Mouse (Mus musculus) R1 (cell line): ENCODE measurements at regions not wholly inside any gene's neighbourhood (a gene's known extent, or its start where the extent isn't known, plus 50 kb on each side); places are given as distances from the start of the nearest gene placed in this dataset.
"Not testable (repeated sequence)": the region's sequence is repeated elsewhere in the genome, so short reads cannot be mapped to it uniquely, and the experiment has no call there.

ENCODE experiments used
- DNase-seq: peaks from one replicate; pipeline ENCODE4 v3.0.0-alpha.2; 2018; ENCODE audit warnings: low read depth, low spot score

- peak; percentile 25 for DNase-seq
Measured at GRCm38 (mm10) chr5:96898120-96898672, 99.3 kb upstream of the Bmp2k start.

- DNase-seq: no peak
Measured at GRCm38 (mm10) chr5:96898695-96899094, 98.8 kb upstream of the Bmp2k start.

- no peak for DNase-seq
Measured at GRCm38 (mm10) chr5:96905572-96906271, 91.8 kb upstream of the Bmp2k start.

- not testable (repeated sequence) for DNase-seq
Measured at GRCm38 (mm10) chr5:96908371-96908770, 89.1 kb upstream of the Bmp2k start.

GRCm38 (mm10) chr5:96909218-96909617 is 88.3 kb upstream of the Bmp2k start:
- no peak for DNase-seq

- DNase-seq: no peak
Measured at GRCm38 (mm10) chr5:96911550-96912253, 85.8 kb upstream of the Bmp2k start.

DNA sequence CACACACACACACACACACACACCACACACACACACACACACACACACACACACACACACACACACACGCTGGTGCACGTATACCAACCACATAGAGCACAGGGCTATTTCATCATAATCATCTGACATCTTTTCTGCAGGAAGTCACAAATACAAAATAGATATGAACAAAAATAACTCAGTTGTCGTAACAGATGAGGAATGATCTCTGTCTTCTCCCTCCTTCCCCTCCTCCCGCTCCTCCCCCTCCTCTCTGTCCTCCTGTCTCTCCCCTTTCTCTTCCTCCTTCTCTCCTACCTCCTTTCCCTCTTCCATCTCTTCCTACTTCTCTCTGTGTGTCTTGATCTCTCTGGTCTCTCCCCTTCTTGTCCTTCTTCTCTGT is 85.2 kb upstream of the Bmp2k start:
- no peak for DNase-seq

- no peak for DNase-seq
Measured at GRCm38 (mm10) chr5:96912781-96913180, 84.7 kb upstream of the Bmp2k start.

GRCm38 (mm10) chr5:96913711-96914110 is 83.8 kb upstream of the Bmp2k start:
- DNase-seq: no peak

DNA sequence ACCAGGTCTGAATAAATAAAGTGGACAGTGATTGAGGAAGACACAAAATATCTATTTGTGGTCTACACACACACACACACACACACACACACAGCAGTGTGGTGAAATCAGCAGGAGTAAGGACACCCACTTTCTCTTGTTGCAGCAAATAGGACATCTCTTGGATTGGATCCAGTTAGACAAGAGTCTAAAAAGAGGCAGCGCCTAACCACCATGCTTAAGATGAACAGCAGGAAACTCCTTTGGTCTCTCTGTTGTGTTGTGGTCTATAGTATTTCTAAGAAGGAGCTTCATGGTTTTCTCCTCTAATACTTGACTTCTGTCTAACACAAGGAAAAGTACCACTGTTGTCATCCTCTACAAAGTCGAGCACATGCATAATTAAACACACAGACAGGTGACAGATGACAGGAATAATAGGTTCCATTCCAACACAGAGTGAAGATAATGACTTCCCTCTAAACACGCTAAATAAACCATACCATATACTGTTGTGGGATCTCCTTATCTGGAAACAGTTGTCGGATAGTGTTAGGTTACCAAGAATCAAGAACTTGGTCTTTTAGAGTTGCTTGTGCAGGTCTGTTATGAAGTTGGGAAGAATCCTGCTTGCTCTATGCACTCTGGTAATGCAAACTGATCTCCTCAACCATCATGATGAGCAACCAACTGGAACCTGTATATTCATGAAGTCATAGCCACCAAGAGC is 82.6 kb upstream of the Bmp2k start:
- no peak for DNase-seq

DNA sequence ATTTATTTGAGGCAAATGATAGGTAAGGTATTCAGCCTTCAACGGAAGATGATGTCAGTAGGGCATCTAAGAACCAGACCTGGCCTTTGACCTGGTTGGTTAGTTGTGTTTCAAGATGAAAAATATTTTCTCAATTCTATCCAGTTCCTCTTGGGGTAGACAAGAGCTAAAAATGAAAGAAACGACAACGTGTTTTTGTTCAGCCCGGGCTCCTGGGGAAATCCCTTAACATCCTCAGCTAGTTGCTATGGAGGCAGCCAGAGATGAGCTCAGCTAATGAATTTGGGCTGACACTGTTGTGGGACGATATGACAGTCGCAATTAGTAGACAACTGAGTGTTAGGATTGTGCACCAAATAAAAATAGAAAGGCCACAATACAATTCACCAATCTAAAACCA is 80.6 kb upstream of the Bmp2k start:
- no peak for DNase-seq

- no peak for DNase-seq
Measured at GRCm38 (mm10) chr5:96917596-96918258, 79.8 kb upstream of the Bmp2k start.

DNA sequence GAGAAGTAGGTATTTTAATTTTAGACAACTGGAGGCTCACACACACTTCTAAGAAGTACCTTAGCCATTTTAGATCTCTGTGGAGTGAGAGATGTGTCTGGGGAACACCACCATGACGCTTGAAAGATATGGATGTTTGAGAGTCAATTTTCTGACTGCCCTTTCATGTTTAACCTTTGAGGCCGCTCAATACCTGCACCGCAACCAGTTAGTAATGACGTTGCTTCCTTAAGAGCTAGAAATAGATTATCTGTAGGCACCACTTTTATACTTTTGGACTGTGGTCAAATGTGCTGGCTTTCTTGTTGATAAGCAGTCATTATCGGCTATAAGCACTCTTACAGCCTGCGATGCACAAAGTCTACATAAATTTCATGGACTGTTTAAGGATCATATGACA is 78.3 kb upstream of the Bmp2k start:
- no peak for DNase-seq

- no peak for DNase-seq
Measured at GRCm38 (mm10) chr5:96921037-96921436, 76.5 kb upstream of the Bmp2k start.

GRCm38 (mm10) chr5:96921511-96921910 is 76.0 kb upstream of the Bmp2k start:
- DNase-seq: no peak

DNA sequence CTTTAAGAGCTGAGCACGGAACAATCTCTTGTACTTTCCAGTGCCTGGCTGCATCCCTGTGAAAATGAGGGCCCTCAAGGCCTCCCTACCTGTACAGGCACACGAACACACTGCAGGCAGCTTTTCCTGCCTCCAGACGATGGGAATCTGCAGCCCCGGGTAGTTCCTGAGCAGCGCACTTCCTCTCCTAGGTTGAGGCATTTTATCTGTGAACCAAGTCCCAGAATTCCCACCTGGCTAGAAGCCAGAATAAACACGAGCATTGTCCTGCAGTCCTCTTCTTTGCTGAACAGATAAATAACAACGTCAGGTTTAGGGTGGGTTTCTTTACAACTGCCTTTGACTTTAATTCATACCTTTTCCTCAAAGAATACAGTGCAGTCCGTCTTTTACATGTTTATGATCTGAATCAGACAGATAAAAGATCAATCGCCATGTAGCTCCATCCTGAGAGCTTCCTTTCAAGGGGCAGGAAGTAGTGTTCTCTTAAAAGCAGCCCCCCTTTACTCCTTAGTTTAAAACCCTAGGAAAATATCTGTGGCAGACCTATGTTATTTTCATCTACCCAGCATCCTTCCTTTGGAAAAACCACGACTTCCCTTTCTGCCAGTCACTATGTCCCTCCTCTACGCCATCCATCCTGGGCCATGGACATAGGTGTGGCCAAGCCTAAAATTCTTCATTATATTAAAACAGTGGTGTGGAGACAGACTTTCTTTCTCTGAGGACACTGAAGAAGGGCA is 75.3 kb upstream of the Bmp2k start:
- no peak for DNase-seq

DNA sequence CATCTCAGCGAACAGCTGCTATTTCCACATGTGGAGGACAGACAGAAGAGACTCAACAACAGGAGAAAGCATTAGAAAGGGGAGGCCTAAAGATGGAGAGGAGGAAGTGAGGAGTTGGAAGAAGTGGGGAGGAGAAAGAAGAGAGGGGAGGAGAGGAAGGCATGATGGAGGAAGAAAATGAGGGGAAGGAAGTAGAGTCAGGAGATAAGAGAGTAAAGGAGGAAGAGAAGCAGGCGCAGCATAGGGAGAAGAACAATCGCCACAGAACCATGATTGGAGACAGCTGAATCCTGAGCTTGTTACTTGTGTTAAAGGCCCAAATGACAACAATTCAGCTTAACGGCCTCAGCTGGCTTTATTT is 74.8 kb upstream of the Bmp2k start:
- no peak for DNase-seq

DNA sequence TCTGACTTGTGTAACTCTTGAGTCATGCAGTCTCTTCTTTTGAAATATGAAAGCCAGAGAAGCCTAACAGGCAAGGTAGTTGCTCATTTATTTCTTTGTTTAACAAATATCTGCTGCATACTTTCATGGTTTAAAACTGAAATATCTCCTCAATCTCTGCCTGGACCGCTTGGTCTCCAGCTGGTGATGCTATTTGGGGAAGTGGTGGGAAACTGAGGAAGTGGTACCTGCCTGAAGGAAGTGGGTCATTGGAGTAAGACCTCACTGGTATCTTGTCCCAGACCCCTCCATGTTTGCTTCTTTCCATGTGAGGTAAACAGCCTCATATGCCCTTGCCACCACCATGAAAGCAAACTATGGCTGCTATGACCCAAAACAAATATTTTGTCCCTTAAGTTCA is 74.0 kb upstream of the Bmp2k start:
- no peak for DNase-seq

GRCm38 (mm10) chr5:96924736-96925429 is 72.6 kb upstream of the Bmp2k start:
- no peak for DNase-seq

DNA sequence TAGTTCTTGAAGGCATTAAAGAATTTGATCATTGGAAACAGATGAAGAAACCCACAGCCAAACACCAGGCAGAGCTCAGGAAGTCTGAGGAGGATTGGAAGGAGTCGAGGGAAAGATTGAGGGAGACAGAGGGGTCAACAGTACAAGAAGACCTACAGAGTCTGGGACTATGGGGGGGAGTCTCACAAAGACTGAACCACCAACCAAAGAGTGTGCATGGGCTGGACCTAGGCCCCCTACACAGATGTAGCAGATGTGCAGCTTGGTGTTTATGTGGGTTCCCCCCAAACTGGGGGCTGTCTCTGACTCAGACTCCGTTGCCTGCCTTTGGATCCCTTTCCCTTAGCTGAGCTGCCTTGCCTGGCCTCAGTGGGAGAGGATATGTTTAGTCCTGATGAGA is 71.5 kb upstream of the Bmp2k start:
- no peak for DNase-seq

DNA sequence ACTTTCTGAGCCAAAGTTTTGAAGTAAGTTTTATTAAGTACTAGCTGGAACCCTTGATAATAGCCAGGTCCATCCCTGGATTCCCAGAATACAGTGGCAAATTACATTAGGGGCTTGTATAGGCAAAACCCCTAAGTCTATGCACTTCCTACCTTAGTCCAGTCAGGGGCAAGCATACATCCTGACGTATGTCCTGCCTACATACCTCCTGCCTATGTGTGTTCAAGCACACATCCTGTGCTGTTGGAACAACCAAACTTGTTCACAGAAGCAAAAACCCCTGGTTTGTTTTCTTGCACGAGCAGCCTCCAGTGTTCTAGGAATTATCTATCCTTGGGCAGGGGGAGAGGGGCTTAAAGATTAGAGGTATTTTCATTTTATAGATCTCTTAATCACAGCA is 66.4 kb upstream of the Bmp2k start:
- no peak for DNase-seq
